Mouse (Mus musculus) cortical plate, adult 2 months (tissue): ENCODE results near the gene Dcun1d5. TPM values are rescaled to one million over a fixed set of nuclear protein-coding genes. Genes with fewer than 3 reads are reported as not detected.
"Not testable (repeated sequence)": the region's sequence is repeated elsewhere in the genome, so short reads cannot be mapped to it uniquely, and the experiment has no call there.

Experiments used
- H3K27ac ChIP-seq: fragments of 200-500 bp; 2 replicates; pipeline ENCODE4 v1.5.1; 2012; ENCODE audit warnings: low read length, control low read depth, inconsistent platforms; ENCODE audit not compliant: insufficient read depth
- H3K4me1 ChIP-seq: fragments of 200-500 bp; 2 replicates; pipeline ENCODE4 v1.6.1; 2011; ENCODE audit warnings: low read length; ENCODE audit not compliant: control insufficient read depth, insufficient read depth
- H3K4me3 ChIP-seq: fragments of 200-500 bp; 2 replicates; pipeline ENCODE4 v1.5.1; 2011; ENCODE audit warnings: mild to moderate bottlenecking, low read length, control low read depth; ENCODE audit not compliant: insufficient read depth
- CTCF ChIP-seq: fragments of 200-500 bp; IDR thresholded peaks from 2 replicates; pipeline ENCODE4 v1.5.1; 2011; ENCODE audit warnings: mild to moderate bottlenecking, control low read depth, low read length; ENCODE audit not compliant: insufficient read depth; ENCODE audit errors: extremely low read depth
- POLR2A ChIP-seq: fragments of 200-500 bp; IDR thresholded peaks from 2 replicates; pipeline ENCODE4 v1.6.1; 2011; ENCODE audit warnings: mild to moderate bottlenecking, low read length, control low read depth; ENCODE audit not compliant: insufficient read depth; ENCODE audit errors: extremely low read depth
- polyA plus RNA-seq: library from polyadenylated mRNA; depleted of rRNA; stranded (reverse); fragments of >200 nt; gene quantifications from 2 replicates; pipeline ENCODE4 v1.2.3, GENCODE M21; 2012; rRNA removed

The Dcun1d5 gene
- 61.6 and 69.6 TPM in 2 replicates for polyA plus RNA-seq

DNA sequence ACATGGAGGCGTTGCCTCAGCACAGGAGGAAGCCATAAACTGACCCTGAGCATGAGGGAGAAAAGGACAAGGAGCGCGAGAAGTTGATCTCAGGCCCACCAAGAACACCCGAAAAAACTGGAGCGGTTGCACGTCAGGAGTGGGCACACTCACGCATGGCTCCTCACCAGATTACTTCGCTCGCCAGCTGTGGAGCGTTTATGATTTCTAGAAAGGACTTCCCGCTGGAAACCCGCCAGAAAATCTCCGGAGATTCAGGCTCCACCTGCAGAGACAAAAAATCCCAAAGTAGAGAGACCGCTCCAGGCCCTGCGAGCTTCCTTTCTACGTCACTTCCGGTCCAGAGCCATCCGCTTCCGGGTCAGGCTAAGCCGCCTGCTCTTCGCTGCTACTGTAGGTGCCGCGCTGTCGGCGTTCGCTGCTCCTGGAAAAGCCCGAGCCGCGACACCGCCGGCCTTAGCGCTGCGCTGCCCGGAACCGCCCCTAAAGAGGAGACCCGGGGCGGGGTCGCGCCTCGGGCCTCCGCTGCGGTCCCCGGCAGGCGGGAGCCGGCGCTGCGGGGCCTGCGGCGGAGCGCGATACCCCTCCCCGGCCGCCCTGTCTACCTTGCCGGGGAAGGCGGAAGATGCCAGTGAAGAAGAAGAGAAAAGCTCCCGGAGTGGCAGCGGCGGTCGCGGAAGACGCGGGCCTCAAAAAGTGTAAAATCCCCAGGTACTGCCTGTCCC lies at the start of gene Dcun1d5, which contains the start of gene Dync2h1:
Dcun1d5 (plus strand) TSS at position 349 of the 725 bp plus-strand sequence.
Dync2h1 (minus strand) TSS at position 275 of the 725 bp plus-strand sequence.
- Histone ChIP-seq H3K4me3 (peak within 1 kb of the TSS; percentile 76), H3K4me1 (no peaks in the 10 kb centered on the region), H3K27ac (peak within 1 kb of the TSS; percentile 34; the same call in 1 of the 2 replicates)
- TF ChIP-seq POLR2A (peak; percentile 79), CTCF (no peak)

DNA sequence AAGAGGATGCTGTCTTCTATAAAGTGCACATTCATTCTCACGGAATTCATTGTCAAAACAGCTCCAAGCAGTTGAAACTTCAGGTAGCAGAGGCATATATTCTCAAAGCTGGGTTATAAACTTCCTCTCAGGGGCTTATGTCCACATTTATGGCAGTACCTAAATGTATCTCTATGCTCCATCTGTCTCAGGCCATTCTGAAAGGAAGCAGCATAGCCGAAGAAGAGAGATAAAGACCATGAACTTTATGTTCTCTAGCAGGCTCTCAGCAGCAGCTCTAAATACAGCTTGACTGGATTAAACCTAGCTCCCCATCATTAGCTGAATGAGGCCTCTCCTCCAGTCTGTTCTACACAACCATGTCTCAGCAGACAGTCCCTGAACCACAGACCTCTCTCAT lies 29.9 kb upstream of the Dcun1d5 start:
- no peak overlapping the region for H3K27ac ChIP-seq
- H3K4me1 ChIP-seq: no peaks in the 10 kb centered on the region
- H3K4me3 ChIP-seq: no peak overlapping the region
- TF ChIP-seq CTCF: no peak
- TF ChIP-seq POLR2A: no peak

DNA sequence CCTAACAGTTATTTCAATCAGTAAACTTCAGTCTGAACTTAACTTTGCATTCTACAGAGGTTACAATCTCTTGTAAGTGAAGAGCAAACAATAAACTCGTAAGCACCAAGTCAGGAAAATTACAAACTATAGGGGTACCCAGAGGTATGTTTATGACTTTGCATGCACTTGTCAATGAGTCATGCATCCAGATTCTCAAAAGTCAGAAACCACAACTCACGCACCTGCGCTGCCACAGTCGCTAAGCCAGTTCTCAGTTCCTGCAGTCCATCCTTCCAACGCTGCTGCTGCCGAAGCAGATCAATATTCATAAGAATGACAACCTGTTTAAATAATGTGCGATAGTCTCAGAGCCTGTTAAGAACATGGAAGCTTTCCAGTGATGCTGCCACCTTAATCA lies 25.7 kb upstream of the Dcun1d5 start:
- TF ChIP-seq POLR2A (no peak), CTCF (no peak)

DNA sequence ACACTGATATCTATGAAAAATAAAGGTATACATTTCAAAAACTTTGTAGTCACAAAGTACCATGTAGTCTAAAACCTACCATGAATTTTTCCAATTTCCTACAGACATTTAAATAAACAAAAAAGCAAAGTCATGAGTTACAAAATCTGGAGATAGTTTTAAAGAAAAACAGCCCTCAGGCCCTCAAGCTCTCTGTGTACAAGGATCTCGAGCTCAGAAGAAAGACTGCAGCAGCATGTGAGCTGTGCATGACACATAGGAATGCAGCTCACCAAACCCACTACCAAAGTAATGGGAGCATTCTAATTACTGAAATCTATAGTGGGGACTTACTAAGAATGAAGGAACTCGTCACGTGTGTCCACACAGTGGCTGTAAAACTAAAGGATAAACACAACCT lies 24.6 kb upstream of the Dcun1d5 start:
- no peak overlapping the region for H3K4me3 ChIP-seq
- no peak overlapping the region for H3K27ac ChIP-seq
- H3K4me1 ChIP-seq: no peaks in the 10 kb centered on the region
- no peak for TF ChIP-seq CTCF
- TF ChIP-seq POLR2A: no peak

More for the DNA sequence above, 25.7 kb upstream of the Dcun1d5 start:
- H3K4me3 ChIP-seq: no peak overlapping the region
- H3K4me1 ChIP-seq: no peaks in the 10 kb centered on the region
- H3K27ac ChIP-seq: no peak overlapping the region

DNA sequence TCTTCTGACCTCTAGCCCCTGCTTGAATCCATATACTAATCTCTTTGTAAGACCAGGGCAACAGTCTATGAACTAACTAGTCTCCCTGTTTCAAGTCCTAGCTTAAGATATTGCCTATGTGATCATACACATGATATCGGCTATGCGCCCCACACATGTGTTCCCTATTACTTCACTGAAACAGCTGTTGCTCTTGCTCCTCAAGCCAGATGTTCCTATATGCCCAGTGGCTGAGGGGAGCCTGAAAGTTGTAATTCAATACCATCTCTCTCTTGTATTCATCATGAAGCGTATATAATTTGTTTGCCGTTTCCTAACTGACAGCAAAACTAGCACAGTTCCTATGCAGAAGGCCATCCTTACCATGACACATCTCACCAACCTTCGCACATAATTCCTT lies 23.6 kb upstream of the Dcun1d5 start:
- TF ChIP-seq CTCF (no peak), POLR2A (no peak)
- H3K27ac ChIP-seq: no peak overlapping the region
- H3K4me1 ChIP-seq: no peaks in the 10 kb centered on the region
- H3K4me3 ChIP-seq: no peak overlapping the region

DNA sequence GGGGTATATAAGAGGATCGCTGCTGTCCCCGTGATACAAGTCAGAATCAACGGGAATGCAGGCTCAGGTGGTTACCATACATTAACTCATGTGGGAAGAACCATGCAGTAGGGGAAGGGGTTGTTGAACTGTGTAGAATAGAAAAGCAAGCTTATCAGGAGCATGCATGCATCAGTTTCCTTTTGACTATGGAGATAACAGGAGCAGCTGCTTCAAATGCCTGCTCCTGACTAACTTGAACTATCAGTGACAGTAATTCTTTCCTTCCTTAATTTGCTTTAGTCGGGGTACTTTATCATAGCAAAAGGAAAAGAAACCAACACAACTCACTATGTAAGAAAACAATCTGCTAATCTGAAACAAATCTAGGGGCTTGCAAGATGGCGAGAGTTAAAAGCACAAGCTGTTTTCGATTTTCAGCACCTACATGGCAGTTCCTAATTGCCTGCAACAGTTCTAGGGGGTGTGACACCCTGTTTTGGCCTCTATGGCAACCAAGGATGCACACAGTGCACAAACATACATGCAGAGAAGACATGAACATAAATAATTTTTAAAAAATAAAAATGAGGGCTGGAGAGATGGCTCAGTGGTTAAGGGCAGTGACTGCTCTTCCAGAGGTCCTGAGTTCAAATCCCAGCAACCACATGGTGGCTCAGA lies 16.9 kb upstream of the Dcun1d5 start:
- TF ChIP-seq POLR2A (no peak), CTCF (no peak)
- Histone ChIP-seq H3K4me1 (no peaks in the 10 kb centered on the region), H3K4me3 (no peak overlapping the region), H3K27ac (no peak overlapping the region)

DNA sequence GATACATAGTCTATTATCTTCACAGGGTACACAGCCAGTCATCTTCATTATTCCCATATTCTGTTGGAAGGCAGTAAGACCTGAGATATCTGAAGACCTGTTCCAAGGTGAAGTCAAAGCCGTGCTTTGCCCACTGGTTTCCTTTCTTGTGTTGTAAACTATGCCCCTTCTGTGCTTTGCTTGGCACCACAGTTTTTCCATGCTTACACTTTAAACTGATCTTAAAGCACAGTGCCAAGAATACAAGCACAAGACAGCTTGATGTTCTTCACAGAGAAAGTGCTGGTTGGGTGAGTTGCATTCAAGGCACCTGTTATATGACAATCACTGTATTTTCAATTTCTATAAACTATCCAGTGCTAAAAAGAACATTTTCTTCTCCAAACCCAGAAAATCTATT lies 10.6 kb upstream of the Dcun1d5 start:
- TF ChIP-seq CTCF (no peak), POLR2A (no peak)
- no peak overlapping the region for H3K4me3 ChIP-seq

DNA sequence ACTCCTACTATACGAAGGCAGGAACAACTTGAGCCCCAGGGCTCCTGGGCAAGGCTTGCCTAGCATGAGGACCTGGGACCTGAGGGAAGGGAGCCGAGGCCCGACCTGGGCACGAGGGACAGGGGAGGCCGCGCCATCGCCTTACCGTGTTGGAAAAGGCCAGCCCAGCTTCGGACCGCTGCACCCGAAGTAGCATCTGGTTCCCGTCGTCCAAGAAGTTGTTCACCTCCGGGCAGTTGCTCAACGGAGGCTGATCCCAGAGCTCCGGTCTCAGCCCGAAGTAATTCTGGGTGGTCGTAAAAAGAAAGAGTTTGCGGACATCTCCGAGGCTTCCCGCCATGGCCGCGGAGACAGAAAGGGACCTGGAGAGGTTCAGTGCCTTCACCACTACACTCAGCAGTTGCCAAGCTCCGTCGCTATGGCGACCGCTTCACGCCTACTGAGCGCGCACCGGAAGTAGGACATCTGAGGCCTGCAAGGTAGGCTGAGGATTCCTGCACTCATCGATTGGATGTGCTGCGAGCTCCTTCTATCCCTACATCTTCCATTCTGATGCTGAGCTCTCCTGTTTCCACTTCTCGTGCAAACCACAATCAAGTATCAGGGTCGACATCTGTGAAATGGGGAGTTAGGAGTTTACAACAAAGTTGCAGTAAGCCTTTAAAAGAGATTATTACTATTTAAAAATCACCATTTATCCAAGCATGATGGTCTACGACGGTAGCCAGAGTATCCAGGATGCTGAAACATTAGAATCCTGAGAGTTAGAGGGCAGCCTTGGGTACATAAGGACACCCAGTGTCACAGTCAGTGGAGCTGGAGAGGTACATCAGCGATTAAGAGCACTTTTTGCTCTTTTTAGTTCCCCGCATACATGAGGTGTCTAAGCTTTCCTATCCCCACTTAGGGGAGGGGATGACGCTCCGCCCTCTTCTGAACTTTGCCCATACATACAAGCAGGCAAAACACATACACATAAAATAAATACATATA lies 7.4 kb upstream of the Dcun1d5 start:
- Histone ChIP-seq H3K4me1 (no peaks in the 10 kb centered on the region), H3K27ac (no peak overlapping the region), H3K4me3 (peak overlapping the region; percentile 64)
- TF ChIP-seq CTCF (no peak), POLR2A (peak; percentile 67; the same call in 1 of the 2 replicates)

More for the DNA sequence above, 10.6 kb upstream of the Dcun1d5 start:
- Histone ChIP-seq H3K4me1 (no peaks in the 10 kb centered on the region), H3K27ac (no peak overlapping the region)

DNA sequence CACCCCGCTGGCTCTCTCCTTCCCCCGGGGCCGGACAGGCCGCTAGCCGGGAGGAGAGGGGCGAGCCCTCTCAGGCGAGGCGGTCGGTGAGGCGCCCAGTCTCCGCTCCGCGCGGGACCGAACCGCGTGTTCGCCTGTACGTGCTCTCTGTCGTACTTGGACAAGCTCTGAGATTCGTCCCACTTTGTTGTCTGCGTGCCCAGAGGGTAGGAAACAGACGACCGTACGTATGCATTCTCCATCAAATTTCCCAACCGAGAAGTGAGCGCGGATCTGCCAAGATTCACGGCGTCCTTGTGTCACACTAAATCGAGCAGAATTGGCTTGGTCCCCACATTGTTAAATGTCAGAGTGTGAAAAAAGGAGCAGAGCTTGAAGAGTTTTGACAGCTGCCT lies 574 bp downstream of the Dcun1d5 start:
- no peaks in the 10 kb centered on the region for H3K4me1 ChIP-seq
- TF ChIP-seq CTCF (no peak), POLR2A (no peak)
- H3K27ac ChIP-seq: no peak overlapping the region
- peak overlapping the region; percentile 76 for H3K4me3 ChIP-seq

DNA sequence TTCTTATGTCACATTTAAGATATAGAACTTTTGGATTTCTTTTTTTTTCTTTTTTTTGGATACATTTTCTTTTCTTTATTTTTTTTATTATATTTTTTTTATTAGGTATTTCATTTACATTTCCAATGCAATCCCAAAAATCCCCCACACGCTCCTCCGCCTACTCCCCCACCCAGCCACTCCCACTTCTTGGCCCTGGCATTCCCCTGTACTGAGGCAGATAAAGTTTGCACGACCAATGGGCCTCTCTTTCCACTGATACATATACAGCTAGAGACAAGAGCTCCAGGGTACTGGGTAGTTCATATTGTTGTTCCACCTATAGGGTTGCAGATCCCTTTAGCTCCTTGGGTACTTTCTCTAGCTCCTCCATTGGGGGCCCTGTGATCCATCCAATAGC lies 6.4 kb downstream of the Dcun1d5 start:
- not testable (repeated sequence) for H3K4me3 ChIP-seq, H3K4me1 ChIP-seq, H3K27ac ChIP-seq
